Mouse (Mus musculus) C2C12 (cell line): ENCODE measurements around the gene Lrfn1.

Source experiments
- CTCF ChIP-seq: IDR thresholded peaks from one replicate; pipeline ENCODE4 v1.5.1; 2011; ENCODE audit not compliant: control insufficient read depth, insufficient read depth, insufficient read length
- MAX ChIP-seq: IDR thresholded peaks from one replicate; pipeline ENCODE4 v1.6.1; 2011; ENCODE audit warnings: mild to moderate bottlenecking, control low read depth
- MYOG ChIP-seq: IDR thresholded peaks from one replicate; pipeline ENCODE4 v1.6.1; 2011; ENCODE audit not compliant: control insufficient read depth, insufficient read length; ENCODE audit errors: extremely low read depth

DNA sequence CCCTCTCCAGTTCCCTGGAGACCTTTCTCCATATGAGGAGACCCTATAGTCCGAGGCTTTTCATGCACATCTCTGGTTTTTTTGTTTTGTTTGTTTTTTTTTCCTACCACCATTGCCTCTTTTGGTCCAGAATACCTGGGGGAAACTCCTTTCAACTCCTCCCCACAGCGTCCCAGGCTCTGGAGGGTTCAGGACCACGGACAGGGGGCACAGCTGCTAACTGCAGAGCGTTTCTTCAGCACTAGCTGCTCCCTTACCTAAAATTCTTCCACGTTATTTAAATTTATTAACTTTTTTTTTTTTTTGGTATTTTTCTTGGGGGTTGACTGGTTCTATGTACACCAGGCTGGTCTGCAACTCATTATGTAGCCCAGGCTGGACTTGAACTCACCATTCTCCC is 53.8 kb downstream of the Lrfn1 start:
- TF ChIP-seq CTCF (no peak), MYOG (no peak), MAX (no peak)
